Mouse (Mus musculus): ENCODE results near the gene Rnase4. TPM values are rescaled to one million over a fixed set of nuclear protein-coding genes. Genes with fewer than 3 reads are reported as not detected.

The Rnase4 gene
- total RNA-seq, 2 experiments from 2014 or later: 14.6 to 15.4 TPM

DNA sequence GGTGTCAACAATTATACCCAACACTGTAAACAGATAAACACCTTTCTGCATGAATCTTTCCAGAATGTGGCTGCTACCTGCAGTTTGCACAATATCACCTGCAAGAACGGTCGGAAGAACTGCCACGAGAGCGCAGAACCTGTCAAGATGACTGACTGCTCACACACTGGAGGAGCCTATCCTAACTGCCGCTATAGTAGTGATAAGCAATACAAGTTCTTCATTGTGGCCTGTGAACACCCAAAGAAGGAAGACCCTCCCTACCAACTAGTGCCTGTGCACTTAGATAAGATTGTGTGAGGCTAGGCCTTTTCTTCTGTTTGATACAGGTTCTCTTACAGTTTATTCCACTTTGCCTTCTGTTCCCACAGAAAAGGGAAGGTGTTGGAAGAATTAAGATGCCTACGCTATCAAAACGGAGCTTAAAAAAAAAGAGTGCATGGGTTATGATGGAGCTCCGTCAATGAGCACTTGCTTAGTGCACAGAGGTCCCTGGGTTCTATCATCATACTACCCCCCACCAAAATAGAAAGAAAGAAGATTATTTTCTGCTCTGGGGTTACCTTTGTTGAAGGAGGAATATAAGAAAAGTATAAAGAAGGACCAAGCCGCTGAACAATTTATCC lies 39.6 kb downstream of the Rnase4 start:
- no peak for DNase-seq (ENCODE audit: extremely low spot score in 1 of 2, low spot score in 2 of 2)
- Histone ChIP-seq H3K27ac (no peak overlapping the region), H3K4me3 (no peak overlapping the region)
- no peak for TF ChIP-seq CTCF (IDR thresholded peaks at IDR 0.05)
- intact Hi-C loops (cut with DNase I): no loop called here

DNA sequence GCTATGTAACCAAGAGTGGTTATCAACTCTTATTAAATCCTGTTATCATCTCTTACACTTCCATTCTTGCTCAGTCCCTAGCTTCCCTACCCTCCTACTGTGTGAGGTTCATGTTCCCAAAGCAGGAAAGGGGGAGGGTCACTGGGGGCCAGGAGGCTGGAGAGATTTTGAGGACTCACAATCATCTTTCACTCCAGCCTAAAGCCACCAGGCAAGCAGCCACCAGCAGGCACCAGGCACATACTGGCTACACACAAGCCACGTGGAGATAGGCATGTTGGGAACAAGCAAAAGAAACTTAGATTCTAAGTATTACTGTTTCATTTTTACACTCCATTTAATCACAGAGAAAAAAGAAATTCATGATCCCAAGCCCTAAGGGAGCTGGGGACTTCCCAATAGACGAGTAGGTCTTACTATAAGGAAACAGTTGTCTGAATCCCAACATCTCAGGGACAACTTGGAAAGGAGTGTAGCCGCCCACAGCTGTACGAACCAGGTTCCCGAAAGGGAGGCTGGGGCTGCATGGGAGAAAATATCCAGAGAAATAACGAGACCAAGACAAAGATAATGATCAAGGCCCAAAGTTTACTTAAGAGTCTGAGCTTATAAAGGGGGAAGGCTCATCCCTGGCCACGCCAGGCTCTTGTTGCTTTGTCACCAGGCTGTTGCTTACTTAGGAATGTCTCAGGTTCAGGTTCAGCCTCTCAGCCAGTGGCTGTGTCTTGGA lies 40.4 kb downstream of the Rnase4 start:
- DNase-seq (ENCODE audit: extremely low spot score in 1 of 2, low spot score in 2 of 2): no peak
- intact Hi-C loops (cut with DNase I): no loop called here
- no peak for TF ChIP-seq CTCF (IDR thresholded peaks at IDR 0.05)
- Histone ChIP-seq H3K4me3 (no peak overlapping the region), H3K27ac (no peak overlapping the region)

DNA sequence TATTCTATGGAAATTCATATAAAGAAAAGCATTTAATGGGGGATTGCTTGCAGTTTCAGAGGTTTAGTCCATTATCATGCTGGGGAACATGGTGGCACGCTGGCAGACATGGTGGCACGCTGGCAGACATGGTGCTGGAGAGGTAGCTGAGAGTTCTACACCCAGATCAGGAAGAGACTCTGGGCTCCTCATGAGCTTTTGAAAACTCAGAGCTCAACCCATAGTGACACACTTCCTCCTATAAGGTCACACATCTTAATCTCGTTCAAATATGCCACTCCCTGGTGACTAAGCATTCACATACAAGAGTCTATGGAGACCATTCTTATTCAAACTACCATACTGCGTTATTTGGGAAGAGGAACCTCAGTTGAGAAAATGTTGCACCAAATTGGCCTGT lies 41.5 kb downstream of the Rnase4 start:
- intact Hi-C loops (cut with DNase I): no loop called here
- Histone ChIP-seq H3K4me3 (no peak overlapping the region), H3K27ac (no peak overlapping the region)
- no peak for DNase-seq (ENCODE audit: extremely low spot score in 1 of 2, low spot score in 2 of 2)
- TF ChIP-seq CTCF (IDR thresholded peaks at IDR 0.05): no peak

DNA sequence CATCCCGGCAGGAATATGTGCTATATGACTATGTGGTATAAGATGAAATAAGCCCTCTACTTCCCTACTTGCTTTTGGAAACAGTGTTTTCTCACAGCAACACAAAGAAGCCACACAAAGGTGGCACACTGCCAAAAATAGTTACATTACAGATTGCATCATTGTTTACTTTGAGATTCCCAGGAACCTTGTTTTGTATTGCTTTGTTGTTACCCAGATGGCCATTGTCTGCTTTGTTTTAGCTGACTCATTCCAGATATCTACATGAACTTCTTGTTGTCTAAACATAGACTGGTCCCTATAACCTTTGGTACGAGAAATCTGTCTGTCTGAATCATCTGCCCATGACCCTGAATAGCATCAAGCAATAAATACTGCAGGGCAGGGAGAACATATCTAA lies 49.5 kb downstream of the Rnase4 start:
- no peak for DNase-seq (ENCODE audit: extremely low spot score in 1 of 2, low spot score in 2 of 2)
- H3K4me3 ChIP-seq: no peak overlapping the region
- H3K27ac ChIP-seq: no peak overlapping the region
- TF ChIP-seq CTCF (IDR thresholded peaks at IDR 0.05): no peak
- intact Hi-C loops (cut with DNase I): no loop called here

DNA sequence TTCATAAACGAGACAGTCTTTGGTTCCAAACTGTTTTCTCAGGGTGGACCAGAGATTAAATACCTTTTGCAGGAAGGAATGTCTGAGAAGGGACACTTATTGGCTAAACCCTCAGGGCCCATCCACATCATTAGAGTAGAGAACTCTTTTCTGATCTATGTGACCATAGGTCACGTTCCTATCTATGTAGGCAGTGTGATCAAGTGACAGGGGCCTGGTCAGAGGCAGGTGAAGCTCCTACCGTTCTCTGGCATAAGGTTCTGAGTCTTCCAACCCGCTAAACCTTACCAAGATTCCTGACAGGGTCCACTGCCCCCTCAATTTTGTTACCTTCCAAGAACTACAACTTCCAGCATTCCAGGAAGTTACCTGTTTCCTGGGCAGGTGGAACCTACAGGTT lies 51.2 kb downstream of the Rnase4 start:
- TF ChIP-seq CTCF (IDR thresholded peaks at IDR 0.05): no peak
- H3K27ac ChIP-seq: no peak overlapping the region
- DNase-seq (ENCODE audit: extremely low spot score in 1 of 2, low spot score in 2 of 2): no peak
- no peak overlapping the region for H3K4me3 ChIP-seq
- intact Hi-C loops (cut with DNase I): no loop called here

DNA sequence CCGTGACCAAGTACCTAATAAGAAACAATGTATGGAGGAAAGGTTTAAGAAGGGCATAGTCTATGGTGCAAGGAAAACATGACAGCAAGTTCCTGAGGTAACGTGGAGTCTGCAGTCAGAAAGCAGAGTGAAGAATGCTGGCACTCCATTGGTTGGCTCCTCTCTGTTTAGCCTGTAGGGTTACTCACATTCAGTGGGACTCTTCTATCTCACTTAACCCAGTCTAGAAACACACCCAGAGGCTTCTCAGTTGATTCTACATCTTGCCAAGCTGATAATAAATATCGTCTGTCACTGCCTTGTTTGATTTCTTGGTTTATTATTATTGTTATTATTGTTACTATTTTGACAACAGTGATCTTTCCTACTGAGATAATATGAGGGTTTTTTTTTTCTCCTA lies 51.7 kb downstream of the Rnase4 start:
- intact Hi-C loops (cut with DNase I): no loop called here
- Histone ChIP-seq H3K4me3 (no peak overlapping the region), H3K27ac (no peak overlapping the region)
- no peak for TF ChIP-seq CTCF (IDR thresholded peaks at IDR 0.05)
- DNase-seq (ENCODE audit: extremely low spot score in 1 of 2, low spot score in 2 of 2): no peak

DNA sequence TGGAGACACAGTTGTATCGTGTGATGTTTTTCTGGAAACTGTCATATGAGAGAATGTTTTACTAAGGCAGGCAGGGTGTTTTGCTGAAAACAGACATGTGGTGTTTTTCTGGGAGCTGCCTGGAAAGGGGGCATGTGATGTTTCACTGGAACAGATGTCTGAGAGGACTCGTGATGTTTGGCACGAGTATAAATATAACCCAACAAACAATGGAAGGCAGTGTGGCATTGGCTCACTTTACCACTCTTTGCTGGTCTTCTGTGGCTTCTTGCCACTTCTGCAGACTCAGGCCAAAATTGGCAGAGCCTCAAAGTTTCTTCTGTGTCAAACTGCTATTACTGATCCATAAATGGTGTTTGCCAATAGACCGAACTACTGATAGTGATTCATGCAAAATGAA lies 52.4 kb downstream of the Rnase4 start:
- Histone ChIP-seq H3K4me3 (no peak overlapping the region), H3K27ac (no peak overlapping the region)
- no peak for TF ChIP-seq CTCF (IDR thresholded peaks at IDR 0.05)
- no peak for DNase-seq (ENCODE audit: extremely low spot score in 1 of 2, low spot score in 2 of 2)
- intact Hi-C loops (cut with DNase I): no loop called here

DNA sequence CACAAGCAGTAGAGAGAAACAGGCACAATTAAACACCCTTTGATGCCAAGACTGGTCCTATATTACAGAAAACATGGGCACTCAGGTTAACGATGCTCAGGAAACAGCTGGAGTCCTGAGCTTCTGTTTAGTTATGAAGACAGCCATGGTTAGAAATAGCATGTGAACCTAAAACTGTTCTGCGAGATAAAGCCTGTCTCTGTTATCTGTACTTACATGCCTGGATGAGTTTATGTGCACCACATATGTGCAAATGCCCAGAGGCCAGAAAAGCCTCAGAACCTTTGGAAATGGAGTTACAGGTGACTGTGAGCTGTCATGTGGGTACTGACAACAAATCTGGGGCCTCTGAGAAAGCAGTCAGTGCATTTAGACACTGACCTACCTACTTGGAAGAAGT lies 53.1 kb downstream of the Rnase4 start:
- no peak overlapping the region for H3K27ac ChIP-seq
- intact Hi-C loops (cut with DNase I): no loop called here
- TF ChIP-seq CTCF (IDR thresholded peaks at IDR 0.05): no peak

DNA sequence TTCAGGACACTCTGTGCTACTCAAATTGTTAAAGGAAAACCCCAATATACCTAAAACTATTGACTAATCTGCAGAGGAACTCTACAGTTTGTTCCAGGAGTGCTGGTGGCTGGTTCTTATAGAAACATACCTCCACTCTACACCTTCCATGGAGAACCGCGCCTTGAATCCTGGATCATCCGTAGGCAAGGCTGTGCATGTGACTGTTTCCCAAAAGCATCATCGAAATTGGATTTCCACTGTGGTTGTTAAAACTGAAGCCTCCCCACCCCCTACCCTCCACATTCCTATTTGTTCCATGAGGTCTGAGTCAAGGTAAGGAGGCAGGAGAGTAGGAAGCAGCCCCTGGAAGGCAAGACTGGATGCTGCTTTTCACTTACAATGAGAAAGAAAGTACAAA lies 53.6 kb downstream of the Rnase4 start:
- intact Hi-C loops (cut with DNase I): no loop called here
- no peak for TF ChIP-seq CTCF (IDR thresholded peaks at IDR 0.05)
- DNase-seq (ENCODE audit: extremely low spot score in 1 of 2, low spot score in 2 of 2): no peak
- no peak overlapping the region for H3K27ac ChIP-seq
- H3K4me3 ChIP-seq: no peak overlapping the region

More for the DNA sequence above, 53.1 kb downstream of the Rnase4 start:
- no peak for DNase-seq (ENCODE audit: extremely low spot score in 1 of 2, low spot score in 2 of 2)
- H3K4me3 ChIP-seq: no peak overlapping the region

DNA sequence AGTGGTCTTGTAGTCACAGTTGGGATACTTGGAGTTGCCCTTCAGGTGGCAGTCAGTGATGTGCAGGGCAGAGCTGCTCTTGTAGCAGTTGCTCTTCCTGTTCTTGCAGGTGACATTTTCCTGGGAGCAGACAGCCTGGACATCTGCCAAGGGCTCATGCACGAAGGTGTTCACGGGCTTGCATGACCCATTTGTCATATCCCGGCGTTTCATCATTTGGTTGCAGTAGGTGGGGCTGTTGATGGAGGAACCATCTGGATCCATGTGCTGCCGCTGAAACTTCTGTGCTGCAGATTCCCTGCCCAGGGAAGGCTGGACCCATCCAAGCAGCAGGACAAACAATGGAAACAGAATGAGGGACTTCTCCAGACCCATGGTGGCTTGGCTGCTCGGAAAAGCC lies 54.6 kb downstream of the Rnase4 start:
- TF ChIP-seq CTCF (IDR thresholded peaks at IDR 0.05): no peak
- Histone ChIP-seq H3K4me3 (no peak overlapping the region), H3K27ac (no peak overlapping the region)
- no peak for DNase-seq (ENCODE audit: extremely low spot score in 1 of 2, low spot score in 2 of 2)
- intact Hi-C loops (cut with DNase I): no loop called here

DNA sequence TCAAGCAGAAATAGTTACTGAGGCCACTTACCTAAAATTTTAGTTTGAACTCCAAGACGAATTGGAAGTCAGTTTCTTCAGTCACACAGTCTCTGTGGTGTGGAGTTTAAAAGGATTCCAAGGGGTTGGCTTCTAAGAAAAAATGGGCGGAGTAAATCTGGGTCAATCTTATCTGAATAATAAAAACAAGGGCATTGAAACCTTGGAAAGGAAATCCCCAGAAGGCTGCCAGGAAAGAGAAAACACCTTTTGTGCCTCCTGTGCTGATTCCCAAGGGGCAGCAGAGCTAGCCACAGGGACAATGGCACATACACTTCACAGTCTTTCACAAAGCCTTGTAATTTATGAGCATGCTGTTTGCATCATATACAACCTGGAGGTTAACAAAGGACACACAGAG lies 55.8 kb downstream of the Rnase4 start, which contains the start of gene Rnase1:
Gene Rnase1 (minus strand): TSS at position 101 of the 400 bp plus-strand sequence.
- Histone ChIP-seq H3K4me3 (no peak within 1 kb of the TSS), H3K27ac (no peak within 1 kb of the TSS)
- no peak for DNase-seq (ENCODE audit: extremely low spot score in 1 of 2, low spot score in 2 of 2)
- intact Hi-C loops (cut with DNase I): no loop called here
- no peak for TF ChIP-seq CTCF (IDR thresholded peaks at IDR 0.05)

DNA sequence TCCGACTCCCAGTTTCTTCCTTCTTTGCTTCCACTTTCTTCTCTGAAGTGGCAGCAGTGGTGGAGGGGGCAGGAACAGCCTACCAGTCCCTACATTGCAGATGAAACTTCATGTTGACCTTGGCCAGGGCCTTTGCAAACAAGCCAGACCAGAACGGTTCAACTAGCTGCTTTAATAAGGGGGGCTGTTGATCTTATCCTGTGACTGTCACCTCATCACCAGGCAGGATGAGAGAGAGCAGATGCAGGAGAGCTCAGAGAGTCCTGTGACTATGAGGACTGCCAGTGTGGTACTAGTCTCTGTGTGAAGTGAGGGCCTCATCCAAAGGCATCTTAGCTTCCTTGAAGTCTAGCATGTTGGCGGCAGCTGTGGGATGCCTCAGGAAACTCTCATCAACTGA lies 57.1 kb downstream of the Rnase4 start:
- Histone ChIP-seq H3K27ac (no peak overlapping the region), H3K4me3 (no peak overlapping the region)
- TF ChIP-seq CTCF (IDR thresholded peaks at IDR 0.05): no peak
- DNase-seq (ENCODE audit: extremely low spot score in 1 of 2, low spot score in 2 of 2): no peak
- intact Hi-C loops (cut with DNase I): no loop called here

DNA sequence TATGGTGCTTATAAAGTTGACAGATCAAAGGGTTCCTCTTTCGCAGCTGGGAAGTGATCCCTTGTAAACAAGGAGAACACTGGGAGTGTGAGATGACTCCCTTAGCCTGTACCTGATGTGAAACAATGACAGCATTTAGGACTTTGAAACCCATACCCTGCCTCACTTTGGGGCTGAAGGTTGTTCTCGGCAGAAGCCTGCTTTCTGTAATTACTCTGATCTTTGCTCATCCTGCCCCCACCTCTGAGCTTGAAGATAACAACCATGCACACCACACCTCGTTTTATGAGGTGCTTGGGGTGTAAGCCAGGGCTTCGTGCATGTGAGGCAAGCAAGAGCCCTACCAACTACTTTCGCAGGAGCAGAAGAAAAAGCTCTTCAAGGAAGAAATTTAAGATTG lies 58.3 kb downstream of the Rnase4 start:
- intact Hi-C loops (cut with DNase I): no loop called here
- no peak for DNase-seq (ENCODE audit: extremely low spot score in 1 of 2, low spot score in 2 of 2)
- H3K4me3 ChIP-seq: no peak overlapping the region

More for the DNA sequence above, 58.3 kb downstream of the Rnase4 start:
- no peak for TF ChIP-seq CTCF (IDR thresholded peaks at IDR 0.05)
- no peak overlapping the region for H3K27ac ChIP-seq

All from left cerebral cortex, adult 2 months (tissue).